Mouse (Mus musculus) adrenal gland, adult 10 weeks (tissue): ENCODE results near the gene Kif16b. TPM values are rescaled to one million over a fixed set of nuclear protein-coding genes. Genes with fewer than 3 reads are reported as not detected.

Experiments used
- polyA plus RNA-seq: library from polyadenylated mRNA; stranded (reverse); fragments of 350-450 nt; fragmentation: Illumina TruSeq; extraction: RNeasy Lipid Tissue Mini Kit (QIAGEN cat#74804); gene quantifications from one replicate; pipeline ENCODE4 v1.2.3, GENCODE M21; 2014; ENCODE audit warnings: low read depth, low replicate concordance

Gene Kif16b
- 38.8 TPM for polyA plus RNA-seq

DNA sequence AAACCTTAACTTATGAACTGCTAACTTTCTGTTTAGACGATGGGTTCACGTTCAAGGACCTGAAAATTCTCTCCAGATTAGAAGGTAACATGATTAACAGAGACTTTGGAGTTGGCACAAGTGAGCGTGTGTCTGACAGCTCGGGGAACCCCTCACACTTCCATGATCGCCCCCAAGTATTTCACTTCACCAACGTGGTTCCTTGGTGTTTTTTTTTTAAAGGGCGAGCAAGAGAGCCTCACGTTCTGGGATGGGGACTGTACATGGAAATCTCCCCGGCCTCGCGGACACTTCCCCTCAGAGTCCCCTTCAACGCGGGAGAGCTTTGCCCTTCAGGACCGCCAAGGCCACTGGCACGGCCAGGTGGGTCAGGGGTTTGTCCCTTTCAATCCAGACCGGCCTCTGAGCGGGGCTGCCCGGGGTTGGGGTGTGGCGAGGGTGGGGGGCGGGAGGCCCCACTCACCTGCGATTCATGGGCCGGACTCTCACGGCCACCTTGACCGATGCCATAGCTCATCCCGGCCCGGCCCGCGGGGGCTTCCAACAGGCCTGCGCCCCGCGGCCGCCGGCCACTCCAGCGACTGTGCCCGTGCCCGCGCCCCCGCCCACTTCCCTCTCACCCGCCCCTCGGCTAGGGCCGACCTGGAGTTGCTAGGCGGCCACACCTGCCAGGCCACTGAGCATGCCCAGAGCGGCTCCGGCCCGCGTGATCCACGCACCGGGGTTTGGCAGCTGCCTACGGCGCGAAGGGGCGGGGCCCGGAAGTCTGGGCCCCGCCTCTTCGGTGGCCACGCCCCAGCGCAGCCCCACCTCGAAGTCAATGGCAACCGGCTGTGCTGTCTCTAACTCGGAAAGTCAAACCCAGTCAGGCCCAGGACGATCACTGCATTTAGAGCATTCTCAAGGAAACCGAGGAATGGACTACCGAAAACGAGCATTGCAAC is at the start of gene Kif16b:
Kif16b (minus strand) TSS at position 670 of the 944 bp plus-strand sequence.

Other genes starting within 250 kb of the Kif16b start
- gene Snrpb2, start 161.5 kb upstream of the Kif16b start, polyA plus RNA-seq, result 231 TPM
- gene Otor, start 176.9 kb upstream of the Kif16b start, polyA plus RNA-seq, result not detected